ENCODE assay signal across 20 mouse cellular contexts in genomic region chr6:14952731-14953130, GRCm38 (mm10). TPM values are rescaled to one million over a fixed set of nuclear protein-coding genes. Genes with fewer than 3 reads are reported as not detected.
DNase-seq lines count a peak whose midpoint lies in the region; ATAC-seq and TF ChIP-seq lines count a peak whose summit lies in the region.
"Had no signal": no experiment of that assay in that cellular context is flagged by ENCODE, and none has a peak within 500 bp of the region (broad histone marks: within the 10 kb centered on the region; RNA-seq: fewer than 3 reads in every experiment).

No protein-coding gene starts in this region.

- no peaks in the 10 kb centered on the region for H3K9me3 ChIP-seq in forebrain, embryonic 11.5 days (ENCODE audit: control insufficient read depth, low read length)
- H3K9me3 ChIP-seq in forebrain, embryonic 12.5 days: no peaks in the 10 kb centered on the region
- H3K9me3 ChIP-seq in midbrain, postnatal 0 days (ENCODE audit: low read length): no peaks in the 10 kb centered on the region; the same call in 1 of the 2 replicates
- H3K9me3 ChIP-seq in midbrain, embryonic 15.5 days: no peaks in the 10 kb centered on the region
- H3K9me3 ChIP-seq: embryonic facial prominence, embryonic 12.5 days; heart, embryonic 12.5 days; hindbrain, embryonic 10.5 days; intestine, embryonic 15.5 days had no signal

- H3K4me1 ChIP-seq in forebrain, embryonic 11.5 days (replicated peaks; ENCODE audit: control insufficient read depth, insufficient read depth, low read length): no peaks in the 10 kb centered on the region
- H3K4me1 ChIP-seq in forebrain, embryonic 12.5 days: no peaks in the 10 kb centered on the region
- no peaks in the 10 kb centered on the region for H3K4me1 ChIP-seq in midbrain, postnatal 0 days (ENCODE audit: insufficient read depth, low read length)
- no peaks in the 10 kb centered on the region for H3K4me1 ChIP-seq in midbrain, embryonic 15.5 days
- no peaks in the 10 kb centered on the region for H3K4me1 ChIP-seq in cerebellum, adult 2 months (ENCODE audit: control insufficient read depth, insufficient read depth, low read length)
- H3K4me1 ChIP-seq: embryonic facial prominence, embryonic 12.5 days; heart, embryonic 12.5 days; hindbrain, embryonic 10.5 days; intestine, embryonic 15.5 days had no signal

- H3K27me3 ChIP-seq in forebrain, embryonic 11.5 days (ENCODE audit: control insufficient read depth, insufficient read depth, low read length): no peaks in the 10 kb centered on the region
- no peaks in the 10 kb centered on the region for H3K27me3 ChIP-seq in forebrain, embryonic 12.5 days
- H3K27me3 ChIP-seq in midbrain, postnatal 0 days (ENCODE audit: insufficient read depth, low read length): no peaks in the 10 kb centered on the region
- H3K27me3 ChIP-seq in midbrain, embryonic 15.5 days (replicated peaks): no peaks in the 10 kb centered on the region
- no peaks in the 10 kb centered on the region for H3K27me3 ChIP-seq in cerebellum, adult 2 months (ENCODE audit: control insufficient read depth, insufficient read depth, low read length)
- H3K27me3 ChIP-seq: CH12.LX; embryonic facial prominence, embryonic 12.5 days; heart, embryonic 12.5 days; intestine, embryonic 15.5 days had no signal

- no peak for TF ChIP-seq POLR2A in cerebellum, adult 2 months (IDR thresholded peaks at IDR 0.05; ENCODE audit: borderline replicate concordance, insufficient read depth, low read length)

- peak; percentile 56; the same call in 1 of the 2 replicates for ATAC-seq in forebrain, embryonic 11.5 days (replicated peaks; ENCODE audit: low FRiP score)
- ATAC-seq in forebrain, embryonic 12.5 days (ENCODE audit: low FRiP score): no peak
- no peak for ATAC-seq in midbrain, postnatal 0 days (ENCODE audit: low FRiP score)
- ATAC-seq in midbrain, embryonic 15.5 days (replicated peaks): no peak
- ATAC-seq: intestine, embryonic 15.5 days had no signal

- no peaks in the 10 kb centered on the region for H3K36me3 ChIP-seq in forebrain, embryonic 11.5 days (ENCODE audit: control insufficient read depth, insufficient read depth, low read length)
- no peaks in the 10 kb centered on the region for H3K36me3 ChIP-seq in forebrain, embryonic 12.5 days (replicated peaks)
- H3K36me3 ChIP-seq in midbrain, postnatal 0 days (ENCODE audit: insufficient read depth, low read length): no peaks in the 10 kb centered on the region
- no peaks in the 10 kb centered on the region for H3K36me3 ChIP-seq in midbrain, embryonic 15.5 days (replicated peaks)
- H3K36me3 ChIP-seq: embryonic facial prominence, embryonic 12.5 days; hindbrain, embryonic 10.5 days; intestine, embryonic 15.5 days had no signal

- H3K9ac ChIP-seq in forebrain, embryonic 11.5 days (ENCODE audit: low read length): no peak overlapping the region
- no peak overlapping the region for H3K9ac ChIP-seq in forebrain, embryonic 12.5 days
- no peak overlapping the region for H3K9ac ChIP-seq in midbrain, postnatal 0 days (replicated peaks; ENCODE audit: low read length, poor library complexity, severe bottlenecking)
- no peak overlapping the region for H3K9ac ChIP-seq in midbrain, embryonic 15.5 days
- H3K9ac ChIP-seq: embryonic facial prominence, embryonic 12.5 days; heart, embryonic 12.5 days; hindbrain, embryonic 14.5 days; intestine, embryonic 15.5 days had no signal

- no peak for TF ChIP-seq CTCF in midbrain, postnatal 0 days (IDR thresholded peaks at IDR 0.05)
- no peak for TF ChIP-seq CTCF in cerebellum, adult 2 months (IDR thresholded peaks at IDR 0.05; ENCODE audit: borderline replicate concordance, insufficient read depth, low read depth, low read length)

- 54% methylated on average over 4 of the region's 4 CpGs for WGBS in forebrain, embryonic 11.5 days
- WGBS in forebrain, embryonic 12.5 days: 37% methylated on average over 4 of the region's 4 CpGs
- 39% methylated on average over 4 of the region's 4 CpGs for WGBS in midbrain, postnatal 0 days
- 37% methylated on average over 4 of the region's 4 CpGs for WGBS in midbrain, embryonic 15.5 days
- 10% methylated on average over 4 of the region's 4 CpGs for WGBS in cerebellum, adult 2 months

- H3K27ac ChIP-seq in forebrain, embryonic 11.5 days (ENCODE audit: low read depth, low read length): no peak overlapping the region
- no peak overlapping the region for H3K27ac ChIP-seq in forebrain, embryonic 12.5 days
- no peak overlapping the region for H3K27ac ChIP-seq in midbrain, postnatal 0 days (ENCODE audit: low read depth, low read length)
- H3K27ac ChIP-seq in midbrain, embryonic 15.5 days: no peak overlapping the region
- H3K27ac ChIP-seq in cerebellum, adult 2 months (ENCODE audit: insufficient read depth, low read length): no peak overlapping the region
- H3K27ac ChIP-seq: embryonic facial prominence, embryonic 12.5 days; gastrocnemius, adult 2 months; hindbrain, embryonic 10.5 days; hindbrain, embryonic 14.5 days; intestine, embryonic 15.5 days had no signal

- H3K4me3 ChIP-seq in forebrain, embryonic 11.5 days (ENCODE audit: low read depth, low read length): no peak overlapping the region
- H3K4me3 ChIP-seq in forebrain, embryonic 12.5 days (replicated peaks): no peak overlapping the region
- no peak overlapping the region for H3K4me3 ChIP-seq in midbrain, postnatal 0 days (ENCODE audit: low read depth, low read length)
- H3K4me3 ChIP-seq in midbrain, embryonic 15.5 days: no peak overlapping the region
- no peak overlapping the region for H3K4me3 ChIP-seq in cerebellum, adult 2 months (replicated peaks; ENCODE audit: insufficient read depth, low read depth, low read length)
- H3K4me3 ChIP-seq: embryonic facial prominence, embryonic 12.5 days; gastrocnemius, adult 2 months; heart, embryonic 12.5 days; hindbrain, embryonic 10.5 days; intestine, embryonic 15.5 days had no signal

- no peak overlapping the region for H3K4me2 ChIP-seq in forebrain, embryonic 11.5 days (ENCODE audit: low read depth, low read length, severe bottlenecking)
- H3K4me2 ChIP-seq in forebrain, embryonic 12.5 days: no peak overlapping the region
- no peak overlapping the region for H3K4me2 ChIP-seq in midbrain, postnatal 0 days (ENCODE audit: low read depth, low read length, poor library complexity, severe bottlenecking)
- H3K4me2 ChIP-seq in midbrain, embryonic 15.5 days: no peak overlapping the region
- H3K4me2 ChIP-seq: embryonic facial prominence, embryonic 12.5 days; heart, embryonic 12.5 days; hindbrain, embryonic 14.5 days; intestine, embryonic 15.5 days had no signal

- no peak for DNase-seq in forebrain, embryonic 11.5 days (ENCODE audit: low spot score)
- peak; percentile 14 for DNase-seq in midbrain, postnatal 0 days (ENCODE audit: low spot score)
- DNase-seq in retina, embryonic 14.5 days (ENCODE audit: low spot score): peak; percentile 60
- no peak for DNase-seq in cerebellum, adult 2 months
- DNase-seq: adrenal gland, adult 2 months; adrenal gland, postnatal 25 days; cerebellum, adult 11 months; cerebellum, adult 9-10 months; cerebellum, postnatal 36 days; gastrocnemius, adult 2 months; gastrocnemius, postnatal 25 days had no signal

RNA-seq across cellular contexts. Expression of gene Foxp2, which starts 51.6 kb away (rescaled TPM):
- 33.2 and 33.5 TPM in 2 replicates for polyA plus RNA-seq in forebrain, embryonic 11.5 days (2014; fragmentation: Nextera tagmentation; extraction: Ambion mirVana)
- 30.2 and 32.3 TPM in 2 replicates for polyA plus RNA-seq in forebrain, embryonic 12.5 days (2016; fragmentation: Nextera tagmentation; extraction: Ambion mirVana)
- total RNA-seq in midbrain, postnatal 0 days (2014; rRNA removed): 103 and 113 TPM in 2 replicates
- 69.5 and 71.4 TPM in 2 replicates for polyA plus RNA-seq in midbrain, postnatal 0 days (2015; fragmentation: Nextera tagmentation; extraction: Ambion mirVana)
- 78.7 and 80.9 TPM in 2 replicates for polyA plus RNA-seq in midbrain, embryonic 15.5 days (2015; fragmentation: Nextera tagmentation; extraction: Ambion mirVana)
- polyA plus RNA-seq in cerebellum, adult 2 months (2012; rRNA removed): 5.1 and 5.8 TPM in 2 replicates
- total RNA-seq: CH12.LX; granulocyte monocyte progenitor cell, adult 5-6 weeks had no signal

Comparison
In these comparisons a context has a peak if more than half of its experiments do, and no peak if none do; other contexts are left out.
1. DNase-seq: peak in midbrain, postnatal 0 days (single experiment) and retina, embryonic 14.5 days (single experiment); none in forebrain, embryonic 11.5 days (single experiment) and cerebellum, adult 2 months (0 of 2).